Mouse (Mus musculus): ENCODE results near the gene Rbm19.

Gene Rbm19

GRCm38 (mm10) chr5:120135823-120136222 lies 19.6 kb downstream of the Rbm19 start:
- DNase-seq = no peak

- no peak for DNase-seq
These were observed 20.0 kb downstream of the Rbm19 start for GRCm38 (mm10) chr5:120136236-120136675.

- DNase-seq = no peak
These were observed 20.8 kb downstream of the Rbm19 start for GRCm38 (mm10) chr5:120137038-120137437.

GRCm38 (mm10) chr5:120137846-120138245 lies 21.6 kb downstream of the Rbm19 start:
- no peak for DNase-seq

GRCm38 (mm10) chr5:120138406-120138805 lies 22.1 kb downstream of the Rbm19 start:
- no peak for DNase-seq

- no peak for DNase-seq
These were observed 23.0 kb downstream of the Rbm19 start for GRCm38 (mm10) chr5:120139224-120139623.

- peak in 1 of 2 experiments; percentile 47 for DNase-seq
These were observed 27.7 kb downstream of the Rbm19 start for GRCm38 (mm10) chr5:120143941-120144340.

GRCm38 (mm10) chr5:120145371-120146050 lies 29.2 kb downstream of the Rbm19 start:
- no peak for DNase-seq

GRCm38 (mm10) chr5:120146051-120146385 lies 29.8 kb downstream of the Rbm19 start:
- peak; percentile 83 to 87 for DNase-seq

- DNase-seq = no peak
These were observed 30.6 kb downstream of the Rbm19 start for GRCm38 (mm10) chr5:120146909-120147308.

- DNase-seq = no peak
These were observed 32.0 kb downstream of the Rbm19 start for GRCm38 (mm10) chr5:120148246-120148645.

GRCm38 (mm10) chr5:120151145-120151544 lies 34.9 kb downstream of the Rbm19 start:
- DNase-seq = peak in 1 of 2 experiments; percentile 34

GRCm38 (mm10) chr5:120153140-120153539 lies 36.9 kb downstream of the Rbm19 start:
- no peak for DNase-seq

- no peak for DNase-seq
These were observed 39.4 kb downstream of the Rbm19 start for GRCm38 (mm10) chr5:120155672-120156071.

- no peak for DNase-seq
These were observed 40.1 kb downstream of the Rbm19 start for GRCm38 (mm10) chr5:120156166-120156909.

GRCm38 (mm10) chr5:120157115-120157514 lies 40.9 kb downstream of the Rbm19 start:
- DNase-seq = no peak

- DNase-seq = no peak
These were observed 42.2 kb downstream of the Rbm19 start for GRCm38 (mm10) chr5:120158476-120158875.

GRCm38 (mm10) chr5:120160923-120161658 lies 44.8 kb downstream of the Rbm19 start:
- DNase-seq = no peak

GRCm38 (mm10) chr5:120162689-120163088 lies 46.4 kb downstream of the Rbm19 start:
- DNase-seq = no peak

GRCm38 (mm10) chr5:120163428-120163827 lies 47.2 kb downstream of the Rbm19 start:
- no peak for DNase-seq

GRCm38 (mm10) chr5:120164450-120164849 lies 48.2 kb downstream of the Rbm19 start:
- DNase-seq = peak; percentile 84 to 90

- peak in 1 of 2 experiments; percentile 48 for DNase-seq
These were observed 49.0 kb downstream of the Rbm19 start for GRCm38 (mm10) chr5:120165061-120165942.

Data from cerebellum, postnatal 25 days (tissue).